Mouse (Mus musculus) liver, postnatal 0 days (tissue): ENCODE measurements at regions not wholly inside any gene's neighbourhood (a gene's known extent, or its start where the extent isn't known, plus 50 kb on each side); places are given as distances from the start of the nearest gene placed in this dataset.

ENCODE experiments used
- CTCF ChIP-seq: sonication (generic); IDR thresholded peaks from 2 replicates; pipeline ENCODE4 v1.5.1; 2016; ENCODE audit warnings: antibody characterized with exemption, low read depth
- EP300 ChIP-seq: IDR thresholded peaks from 2 replicates; pipeline ENCODE4 v1.6.1; 2016; ENCODE audit warnings: antibody characterized with exemption, low read depth, mild to moderate bottlenecking

- no peak for TF ChIP-seq CTCF
- TF ChIP-seq EP300: no peak
Measured at GRCm38 (mm10) chr12:59530521-59530920, 311.0 kb upstream of the Fbxo33 start.
